Mouse (Mus musculus) limb, embryonic 10.5 days (tissue): ENCODE results near the gene Faap100. TPM values are rescaled to one million over a fixed set of nuclear protein-coding genes. Genes with fewer than 3 reads are reported as not detected.
"Not testable (repeated sequence)": the region's sequence is repeated elsewhere in the genome, so short reads cannot be mapped to it uniquely, and the experiment has no call there.

Experiments used
- DNase-seq: peaks from one replicate; pipeline ENCODE4 v3.0.0-alpha.2; 2017; ENCODE audit warnings: low spot score
- H3K27ac ChIP-seq: fragments of 300-500 bp; sonication (generic); 2 replicates; pipeline ENCODE4 v1.5.1; 2016; ENCODE audit warnings: mild to moderate bottlenecking
- H3K27me3 ChIP-seq: fragments of 300-500 bp; sonication (generic); 2 replicates; pipeline ENCODE4 v1.6.1; 2016; ENCODE audit warnings: low read depth, mild to moderate bottlenecking; ENCODE audit not compliant: poor library complexity, severe bottlenecking
- H3K36me3 ChIP-seq: fragments of 300-500 bp; sonication (generic); 2 replicates; pipeline ENCODE4 v1.6.1; 2016; ENCODE audit warnings: mild to moderate bottlenecking, moderate library complexity
- H3K4me1 ChIP-seq: fragments of 300-500 bp; sonication (generic); 2 replicates; pipeline ENCODE4 v1.6.1; 2016
- H3K4me3 ChIP-seq: fragments of 300-500 bp; sonication (generic); 2 replicates; pipeline ENCODE4 v1.5.1; 2016; ENCODE audit warnings: mild to moderate bottlenecking, moderate library complexity
- H3K9me3 ChIP-seq: fragments of 300-500 bp; sonication (generic); replicated peaks from 2 replicates; pipeline ENCODE4 v1.6.1; 2016; ENCODE audit warnings: mild to moderate bottlenecking
- WGBS: fragments of 180-500 bp; shearing (Covaris S2); methylation state at CpG from one replicate; pipeline ENCODE4 v1.1.7; 2016; 5-methylcytosine and 5-hydroxymethylcytosine counted together
- polyA plus RNA-seq: library from polyadenylated mRNA; unstranded; fragments of >200 nt; fragmentation: Nextera tagmentation; extraction: Ambion mirVana; gene quantifications from 2 replicates; pipeline ENCODE4 v1.2.1, GENCODE M21; 2016

Faap100 gene
- polyA plus RNA-seq, 1 experiment from 2014 or later = 40.6 TPM

DNA sequence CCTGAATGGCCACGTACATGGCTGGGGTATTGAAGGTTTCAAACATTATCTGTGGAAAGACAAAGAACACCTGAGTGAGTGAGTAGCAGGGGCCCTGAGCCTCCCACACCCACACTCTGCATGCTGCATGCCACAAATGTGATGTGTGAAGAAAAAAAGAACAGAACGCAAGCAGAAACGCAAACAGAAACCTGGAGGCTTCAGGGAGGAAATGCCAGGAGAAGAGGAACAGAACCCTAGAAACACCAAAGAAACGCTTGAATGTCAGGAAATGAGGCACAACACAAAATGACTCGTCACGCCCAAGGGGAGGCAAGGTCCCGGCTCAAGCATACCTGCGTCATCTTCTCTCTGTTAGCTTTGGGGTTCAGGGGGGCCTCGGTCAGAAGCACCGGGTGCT is 31.3 kb downstream of the Faap100 start:
- no peak for DNase-seq

DNA sequence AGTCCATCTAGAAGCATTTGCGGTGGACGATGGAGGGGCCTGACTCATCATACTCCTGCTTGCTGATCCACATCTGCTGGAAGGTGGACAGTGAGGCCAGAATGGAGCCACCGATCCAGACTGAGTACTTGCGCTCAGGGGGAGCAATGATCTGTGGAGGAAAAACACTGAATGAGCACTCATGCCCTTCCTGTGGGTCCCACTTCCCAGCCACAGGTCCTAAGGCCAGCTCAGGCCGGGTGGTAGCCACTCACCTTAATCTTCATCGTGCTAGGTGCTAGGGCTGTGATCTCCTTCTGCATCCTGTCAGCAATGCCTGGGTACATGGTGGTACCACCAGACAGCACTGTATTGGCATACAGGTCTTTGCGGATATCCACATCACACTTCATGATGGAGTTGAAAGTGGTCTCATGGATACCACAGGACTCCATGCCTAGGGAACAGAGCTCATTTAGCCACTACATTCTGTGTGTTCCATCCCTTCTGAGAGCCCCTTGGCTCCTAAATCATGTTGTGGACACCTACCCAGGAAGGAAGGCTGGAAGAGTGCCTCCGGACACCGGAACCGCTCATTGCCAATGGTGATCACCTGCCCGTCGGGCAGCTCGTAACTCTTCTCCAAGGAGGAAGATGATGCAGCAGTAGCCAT is 32.1 kb downstream of the Faap100 start:
- DNase-seq = peak; percentile 39
- not testable (repeated sequence) for H3K27ac ChIP-seq

More for the DNA sequence above, 31.3 kb downstream of the Faap100 start:
- Histone ChIP-seq H3K4me1 (peaks cover 38% of the 10 kb centered on the region), H3K27me3 (no peaks in the 10 kb centered on the region), H3K4me3 (peak overlapping the region; percentile 99), H3K9me3 (no peaks in the 10 kb centered on the region), H3K36me3 (peaks cover 23% of the 10 kb centered on the region), H3K27ac (peak overlapping the region; percentile 100)
- 15% methylated on average over 10 of the region's 10 CpGs for WGBS

DNA sequence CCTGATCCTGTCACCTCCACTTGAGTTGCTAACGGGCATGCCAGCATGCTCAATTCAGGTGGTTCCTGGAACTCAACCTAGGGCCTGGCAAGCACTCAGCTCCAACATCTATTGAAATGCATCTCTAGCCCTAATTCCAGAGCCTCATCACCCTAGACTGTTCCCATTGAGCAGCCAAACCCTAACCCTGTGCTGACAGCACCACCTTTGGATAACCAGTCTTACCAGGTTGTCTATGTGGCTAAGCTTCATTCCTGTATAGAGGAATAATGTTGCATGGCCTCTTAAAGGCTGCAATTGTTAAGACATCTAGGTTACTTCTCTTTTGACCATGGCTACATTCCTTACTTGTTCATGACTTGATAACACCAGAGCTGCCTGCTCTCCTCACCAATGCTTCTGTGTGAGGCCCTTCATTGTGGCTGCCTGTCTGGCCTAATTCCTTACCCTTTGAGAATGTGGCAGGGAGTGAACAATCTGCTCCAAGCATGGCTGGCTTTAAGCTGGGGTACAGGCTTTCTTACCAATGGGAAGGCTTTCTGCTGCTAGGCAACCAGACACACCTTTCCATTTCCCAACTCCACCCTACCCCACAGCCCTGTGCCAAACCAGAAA is 33.4 kb downstream of the Faap100 start:
- Histone ChIP-seq H3K27me3 (no peaks in the 10 kb centered on the region), H3K9me3 (no peaks in the 10 kb centered on the region), H3K27ac (no peak overlapping the region), H3K4me3 (peak overlapping the region; percentile 32), H3K36me3 (peaks cover 23% of the 10 kb centered on the region), H3K4me1 (peaks cover 19% of the 10 kb centered on the region)
- WGBS = 20% methylated on average over 1 of the region's 1 CpGs
- peak; percentile 63 for DNase-seq

More for the DNA sequence above, 32.1 kb downstream of the Faap100 start:
- Histone ChIP-seq H3K36me3 (peaks cover 23% of the 10 kb centered on the region), H3K4me3 (peak overlapping the region; percentile 52), H3K4me1 (peaks cover 32% of the 10 kb centered on the region)
- 80% methylated on average over 11 of the region's 13 CpGs for WGBS
- H3K27me3 ChIP-seq, H3K9me3 ChIP-seq: not testable (repeated sequence)

DNA sequence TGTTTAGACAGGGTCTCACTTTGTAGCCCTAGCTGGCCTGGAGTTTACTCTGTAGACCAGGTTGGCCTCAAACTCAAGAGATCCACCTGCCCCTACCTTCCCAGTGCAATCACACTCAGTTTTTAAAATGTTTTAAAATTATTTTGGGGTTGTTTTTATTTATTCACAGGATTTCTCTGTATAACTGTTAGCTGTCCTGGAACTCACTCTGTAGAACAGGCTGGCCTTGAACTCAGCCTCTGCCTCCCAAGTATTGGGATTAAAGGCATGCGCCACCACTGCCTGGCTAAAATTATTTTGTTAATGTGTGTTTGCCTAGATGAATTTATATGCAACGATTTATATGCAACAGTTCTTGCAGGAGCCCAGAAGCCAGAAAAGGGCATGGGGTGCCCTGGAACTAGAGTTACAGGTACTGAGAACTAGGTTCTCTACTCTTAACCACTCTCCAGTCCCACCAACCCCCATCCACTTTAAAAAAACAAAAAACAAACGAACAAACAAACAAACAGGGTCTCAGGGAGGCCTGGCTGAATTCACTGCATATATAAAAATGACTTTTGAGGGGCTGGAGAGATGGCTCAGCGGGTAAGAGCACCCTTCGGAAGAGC is 34.1 kb downstream of the Faap100 start:
- Histone ChIP-seq H3K4me3 (0 out of 2 replicates have a peak overlapping the region, but pooled peaks have one; percentile 1), H3K27ac (no peak overlapping the region), H3K27me3 (no peaks in the 10 kb centered on the region), H3K36me3 (peaks cover 23% of the 10 kb centered on the region), H3K9me3 (no peaks in the 10 kb centered on the region), H3K4me1 (peaks cover 11% of the 10 kb centered on the region)
- peak; percentile 43 for DNase-seq
- WGBS = 63% methylated on average over 5 of the region's 5 CpGs

DNA sequence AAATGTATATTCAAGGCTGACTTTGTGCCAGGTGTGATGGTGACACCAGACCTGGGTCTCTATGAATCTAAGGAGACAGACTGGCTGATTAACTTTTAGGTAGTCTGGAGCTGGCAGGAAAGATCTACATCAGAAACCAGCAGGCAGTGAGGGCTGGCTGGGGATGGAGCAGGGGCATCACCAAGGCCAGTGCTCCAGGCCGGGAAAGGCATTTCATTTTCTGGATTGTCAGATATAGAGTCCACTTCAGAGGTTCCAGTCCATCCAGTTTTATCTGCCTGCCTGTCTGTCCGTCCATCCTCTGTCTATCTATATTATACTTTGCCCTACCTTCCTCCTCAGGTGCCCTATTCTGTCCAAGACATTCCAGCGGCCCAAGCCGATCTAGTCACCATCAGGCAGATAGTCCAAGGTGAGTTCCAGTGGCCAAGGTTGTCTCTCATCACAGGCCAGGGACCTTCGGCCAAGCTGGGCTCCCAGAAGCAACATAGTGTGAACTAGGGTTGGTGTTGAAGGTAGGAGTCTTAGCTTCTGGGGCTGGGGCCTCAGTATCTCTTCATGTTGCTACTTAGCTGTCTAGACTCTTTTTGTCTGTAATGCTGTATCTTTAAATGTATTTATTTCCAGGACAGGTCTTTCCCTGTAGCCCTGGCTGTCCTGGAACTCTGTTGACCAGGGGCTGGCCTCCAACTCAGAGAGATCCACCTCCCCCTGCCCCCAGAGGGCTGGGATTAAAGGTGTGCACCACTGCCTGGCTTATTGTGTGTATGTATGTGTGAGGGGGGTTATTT is 34.9 kb downstream of the Faap100 start:
- peaks cover 6% of the 10 kb centered on the region; the same call in 1 of the 2 replicates for H3K4me1 ChIP-seq
- H3K36me3 ChIP-seq = peaks cover 23% of the 10 kb centered on the region
- peak; percentile 59 for DNase-seq
- 80% methylated on average over 5 of the region's 5 CpGs for WGBS
- no peaks in the 10 kb centered on the region for H3K27me3 ChIP-seq
- H3K9me3 ChIP-seq = no peaks in the 10 kb centered on the region
- H3K27ac ChIP-seq = no peak overlapping the region
- H3K4me3 ChIP-seq = no peak overlapping the region

DNA sequence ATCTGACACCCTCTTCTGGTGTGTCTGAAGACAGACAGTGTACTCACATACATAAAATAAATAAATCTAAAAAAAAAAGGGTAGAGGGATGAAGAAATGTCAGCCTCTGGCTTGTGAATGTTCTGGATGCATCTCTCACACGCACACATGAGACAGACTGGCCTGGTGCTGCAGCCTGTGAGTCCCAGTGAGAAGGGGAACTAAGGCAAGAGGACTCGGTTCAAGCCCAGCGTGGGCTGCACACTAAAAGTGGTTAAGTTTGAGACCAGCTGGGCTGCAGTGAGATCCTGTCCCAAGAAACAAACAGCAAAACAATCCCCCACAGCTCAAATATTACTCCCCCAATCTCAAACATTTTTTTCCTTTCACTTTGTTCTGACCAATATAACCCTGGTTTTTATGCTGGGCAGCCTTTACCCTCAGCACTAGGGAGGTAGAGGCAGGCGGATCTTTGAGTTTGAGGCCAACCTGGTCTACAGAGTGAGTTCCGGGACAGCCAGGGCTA is 35.9 kb downstream of the Faap100 start:
- WGBS = 91% methylated on average over 5 of the region's 5 CpGs
- peaks cover 6% of the 10 kb centered on the region; the same call in 1 of the 2 replicates for H3K4me1 ChIP-seq
- no peak overlapping the region for H3K4me3 ChIP-seq
- peaks cover 19% of the 10 kb centered on the region for H3K36me3 ChIP-seq
- H3K9me3 ChIP-seq = no peaks in the 10 kb centered on the region
- no peak overlapping the region for H3K27ac ChIP-seq
- no peaks in the 10 kb centered on the region for H3K27me3 ChIP-seq
- DNase-seq = peak; percentile 33

DNA sequence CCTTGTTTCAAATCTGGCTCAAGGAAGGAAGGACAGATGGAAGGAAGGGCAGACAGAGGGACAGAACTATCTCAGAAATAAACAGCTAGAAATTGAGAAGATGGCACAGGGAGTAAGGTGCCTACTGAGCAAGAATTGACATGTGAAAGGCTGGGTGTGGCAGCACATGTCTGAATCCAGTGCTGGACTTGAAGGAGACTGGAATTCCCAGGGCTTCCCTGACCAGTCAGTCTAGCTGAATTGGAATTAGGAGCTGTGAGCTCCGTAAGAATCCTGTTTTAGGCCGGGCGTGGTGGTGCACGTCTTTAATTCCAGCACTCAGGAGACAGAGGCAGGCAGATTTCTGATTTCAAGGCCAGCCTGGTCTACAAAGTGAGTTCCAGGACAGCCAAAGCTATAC is 36.9 kb downstream of the Faap100 start:
- WGBS = 95% methylated on average over 4 of the region's 4 CpGs
- H3K9me3 ChIP-seq = no peaks in the 10 kb centered on the region

DNA sequence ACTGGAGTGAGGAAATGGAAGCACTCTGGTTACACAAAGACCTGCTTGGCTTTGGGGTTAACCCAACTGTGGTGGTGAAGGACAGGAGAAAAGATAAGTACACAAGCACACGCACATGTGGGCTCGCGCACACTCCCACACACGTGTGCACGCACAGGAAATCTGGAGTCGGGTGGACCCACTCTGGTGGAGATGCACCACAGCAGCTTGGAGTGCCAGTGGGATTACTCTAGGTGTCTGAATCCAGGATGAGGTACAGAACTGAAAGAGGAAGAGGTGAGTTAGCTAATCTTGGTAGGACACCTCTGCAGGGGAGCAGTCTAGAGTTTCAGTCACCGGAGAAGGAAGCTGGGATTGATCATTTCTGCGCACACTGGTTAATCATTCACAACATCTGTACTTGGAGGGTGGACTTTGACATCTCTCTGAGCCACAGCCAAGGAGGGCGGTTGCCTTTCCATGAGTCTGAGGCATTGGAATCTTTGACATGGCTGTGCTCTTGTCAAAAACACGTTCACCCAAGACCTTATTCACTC is 38.5 kb downstream of the Faap100 start:
- Histone ChIP-seq H3K36me3 (peaks cover 2% of the 10 kb centered on the region), H3K27me3 (no peaks in the 10 kb centered on the region), H3K27ac (no peak overlapping the region), H3K4me1 (0 out of 2 replicates have a peak, but pooled peaks cover 2% of the 10 kb centered on the region), H3K4me3 (no peak overlapping the region), H3K9me3 (no peaks in the 10 kb centered on the region)
- DNase-seq = peak; percentile 31
- 89% methylated on average over 10 of the region's 10 CpGs for WGBS

More for the DNA sequence above, 36.9 kb downstream of the Faap100 start:
- Histone ChIP-seq H3K4me3 (no peak overlapping the region; the same call in 1 of the 2 replicates), H3K4me1 (peaks cover 6% of the 10 kb centered on the region; the same call in 1 of the 2 replicates), H3K27ac (no peak overlapping the region), H3K27me3 (no peaks in the 10 kb centered on the region), H3K36me3 (peaks cover 12% of the 10 kb centered on the region)
- DNase-seq = no peak

DNA sequence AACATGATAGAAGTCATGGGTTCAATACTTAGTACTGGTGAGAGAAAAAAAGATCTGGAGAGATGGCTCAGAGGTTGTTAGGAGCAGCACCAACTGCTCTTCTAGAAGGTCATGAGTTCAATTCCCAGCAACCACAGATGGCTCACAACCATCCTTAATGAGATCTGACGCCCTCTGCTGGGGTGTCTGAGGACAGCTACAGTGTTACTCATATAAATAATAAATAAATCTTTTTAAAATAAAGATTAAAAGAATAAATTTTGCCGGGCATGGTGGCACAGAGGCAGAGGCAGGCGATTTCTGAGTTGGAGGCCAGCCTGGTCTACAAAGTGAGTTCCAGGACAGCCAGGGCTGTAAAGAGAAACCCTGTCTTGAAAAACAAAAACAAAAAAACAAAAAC is 39.8 kb downstream of the Faap100 start:
- DNase-seq = no peak
- Histone ChIP-seq H3K4me1 (0 out of 2 replicates have a peak, but pooled peaks cover 2% of the 10 kb centered on the region), H3K27me3 (no peaks in the 10 kb centered on the region), H3K4me3 (no peak overlapping the region), H3K27ac (no peak overlapping the region), H3K36me3 (no peaks in the 10 kb centered on the region), H3K9me3 (no peaks in the 10 kb centered on the region)
- 75% methylated on average over 3 of the region's 3 CpGs for WGBS

DNA sequence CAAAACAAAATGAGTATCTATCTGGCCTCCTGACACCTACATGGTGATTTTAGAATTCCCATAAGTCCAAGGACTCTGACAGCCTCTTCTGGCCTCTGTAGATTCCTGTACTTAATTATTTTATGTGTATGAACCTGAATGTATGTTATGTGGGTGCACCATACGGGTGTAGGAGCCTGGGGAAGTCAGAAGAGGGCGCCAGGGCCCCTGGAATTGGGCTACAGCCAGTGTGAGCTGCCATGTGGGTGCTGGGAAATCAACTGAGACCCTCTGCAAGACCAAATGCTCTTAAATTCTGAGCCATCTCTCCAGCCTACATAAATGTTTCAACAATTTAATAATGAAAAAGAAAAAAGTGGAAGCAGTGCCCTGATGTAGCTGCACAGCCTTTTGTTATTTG is 41.1 kb downstream of the Faap100 start:
- no peaks in the 10 kb centered on the region for H3K36me3 ChIP-seq
- H3K27ac ChIP-seq = no peak overlapping the region
- no peaks in the 10 kb centered on the region for H3K27me3 ChIP-seq
- no peaks in the 10 kb centered on the region for H3K9me3 ChIP-seq
- no peak overlapping the region for H3K4me3 ChIP-seq
- peak; percentile 23 for DNase-seq
- H3K4me1 ChIP-seq = 0 out of 2 replicates have a peak, but pooled peaks cover 2% of the 10 kb centered on the region
- WGBS = 44% methylated on average over 2 of the region's 2 CpGs

DNA sequence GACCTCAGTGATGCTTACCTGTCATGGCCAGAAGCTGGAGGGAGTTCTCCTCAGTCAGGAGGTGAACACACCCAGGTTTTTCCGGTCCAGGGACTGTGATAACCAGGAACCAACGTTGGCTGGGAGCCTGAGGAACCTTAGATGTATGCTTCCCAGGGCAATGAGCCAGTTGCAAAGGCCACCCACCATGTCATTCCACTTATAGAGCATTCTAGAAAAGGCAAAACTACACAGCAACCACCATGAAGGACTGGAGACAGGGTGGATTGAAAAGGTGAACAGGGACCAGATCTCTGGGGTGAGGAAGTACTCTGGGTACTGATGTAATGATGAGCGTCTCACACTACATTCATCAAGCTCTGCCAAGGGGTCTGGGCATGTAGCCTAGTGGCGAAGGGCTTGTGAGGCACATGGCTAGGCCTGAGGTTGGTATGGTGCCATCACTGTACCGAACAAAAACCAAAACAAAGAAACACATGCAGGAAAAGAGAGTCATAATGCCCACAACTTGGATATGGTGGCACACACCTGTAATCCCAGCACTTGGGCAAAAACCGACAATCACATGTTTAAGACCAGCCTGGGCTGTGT is 43.0 kb downstream of the Faap100 start:
- WGBS = 86% methylated on average over 6 of the region's 6 CpGs
- Histone ChIP-seq H3K9me3 (no peaks in the 10 kb centered on the region), H3K27me3 (no peaks in the 10 kb centered on the region), H3K36me3 (no peaks in the 10 kb centered on the region), H3K4me1 (0 out of 2 replicates have a peak, but pooled peaks cover 2% of the 10 kb centered on the region), H3K27ac (no peak overlapping the region), H3K4me3 (no peak overlapping the region)
- peak; percentile 15 for DNase-seq

DNA sequence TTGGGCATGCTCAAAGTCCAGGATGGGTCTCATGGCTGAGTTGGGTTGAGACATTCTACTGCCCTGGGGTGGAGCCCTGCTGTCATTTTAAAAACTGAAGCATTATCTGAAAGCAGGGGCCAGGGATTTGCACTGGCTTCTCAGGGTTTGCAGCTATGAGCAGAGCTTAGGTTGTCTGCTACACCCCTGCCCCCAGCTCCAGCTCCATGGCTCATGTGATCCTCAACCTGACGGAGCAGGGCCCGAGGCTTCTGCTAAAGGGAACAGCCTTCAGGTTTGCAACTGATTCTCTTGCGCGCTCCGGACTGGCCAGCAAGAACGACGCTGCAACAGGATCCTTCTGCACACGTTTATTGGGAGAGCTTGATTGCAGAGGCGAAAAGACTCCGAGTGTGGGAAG is 58.4 kb downstream of the Faap100 start:
- Histone ChIP-seq H3K27me3 (no peaks in the 10 kb centered on the region), H3K4me3 (no peak overlapping the region), H3K4me1 (peaks cover 22% of the 10 kb centered on the region), H3K36me3 (no peaks in the 10 kb centered on the region), H3K27ac (no peak overlapping the region), H3K9me3 (no peaks in the 10 kb centered on the region)
- WGBS = 96% methylated on average over 10 of the region's 10 CpGs
- DNase-seq = no peak
